Mouse (Mus musculus) midbrain, embryonic 12.5 days (tissue): ENCODE measurements at regions not wholly inside any gene's neighbourhood (a gene's known extent, or its start where the extent isn't known, plus 50 kb on each side); places are given as distances from the start of the nearest gene placed in this dataset.
"Not testable (repeated sequence)": the region's sequence is repeated elsewhere in the genome, so short reads cannot be mapped to it uniquely, and the experiment has no call there.

ENCODE experiments used
- ATAC-seq: fragments of 200-750 bp; cut with Nextera tagmentation; 2 replicates; pipeline ENCODE4 v1.8.0; 2017; ENCODE audit warnings: low read depth, moderate TSS enrichment, moderate library complexity; ENCODE audit not compliant: low FRiP score
- H3K27ac ChIP-seq: fragments of 300-500 bp; sonication (generic); replicated peaks from 2 replicates; pipeline ENCODE4 v1.5.1; 2016; ENCODE audit warnings: mild to moderate bottlenecking
- H3K27me3 ChIP-seq: fragments of 300-500 bp; sonication (generic); 2 replicates; pipeline ENCODE4 v1.6.1; 2016; ENCODE audit warnings: mild to moderate bottlenecking
- H3K36me3 ChIP-seq: fragments of 300-500 bp; sonication (generic); 2 replicates; pipeline ENCODE4 v1.6.1; 2016
- H3K4me1 ChIP-seq: fragments of 300-500 bp; sonication (generic); 2 replicates; pipeline ENCODE4 v1.6.1; 2016
- H3K4me2 ChIP-seq: fragments of 300-500 bp; sonication (generic); replicated peaks from 2 replicates; pipeline ENCODE4 v1.6.1; 2016; ENCODE audit warnings: mild to moderate bottlenecking, moderate library complexity
- H3K4me3 ChIP-seq: fragments of 300-500 bp; sonication (generic); 2 replicates; pipeline ENCODE4 v1.5.1; 2016; ENCODE audit warnings: mild to moderate bottlenecking
- H3K9ac ChIP-seq: fragments of 300-500 bp; sonication (generic); replicated peaks from 2 replicates; pipeline ENCODE4 v1.6.1; 2016; ENCODE audit warnings: mild to moderate bottlenecking, moderate library complexity
- H3K9me3 ChIP-seq: fragments of 300-500 bp; sonication (generic); 2 replicates; pipeline ENCODE4 v1.6.1; 2016; ENCODE audit warnings: mild to moderate bottlenecking
- WGBS: fragments of 180-500 bp; shearing (Covaris S2); methylation state at CpG from one replicate; pipeline ENCODE4 v1.1.7; 2016; 5-methylcytosine and 5-hydroxymethylcytosine counted together

GRCm38 (mm10) chr3:50639907-50640323, 196.5 kb upstream of the Slc7a11 start:
- H3K9me3 ChIP-seq: no peaks in the 10 kb centered on the region
- no peak overlapping the region for H3K4me2 ChIP-seq
- no peak overlapping the region for H3K4me3 ChIP-seq
- peak; percentile 81 for ATAC-seq
- H3K27ac ChIP-seq: no peak overlapping the region
- H3K9ac ChIP-seq: no peak overlapping the region
- peaks cover 7% of the 10 kb centered on the region; the same call in 1 of the 2 replicates for H3K27me3 ChIP-seq
- WGBS: 56% methylated on average over 12 of the region's 12 CpGs
- H3K4me1 ChIP-seq: peaks cover 9% of the 10 kb centered on the region; the same call in 1 of the 2 replicates
- no peaks in the 10 kb centered on the region for H3K36me3 ChIP-seq

GRCm38 (mm10) chr3:50634457-50635075, 191.2 kb upstream of the Slc7a11 start:
- ATAC-seq: no peak
- Histone ChIP-seq H3K27ac (no peak overlapping the region), H3K9me3 (0 out of 2 replicates have a peak, but pooled peaks cover 5% of the 10 kb centered on the region), H3K27me3 (peaks cover 5% of the 10 kb centered on the region; the same call in 1 of the 2 replicates), H3K4me2 (no peak overlapping the region), H3K9ac (no peak overlapping the region), H3K4me1 (peaks cover 9% of the 10 kb centered on the region; the same call in 1 of the 2 replicates), H3K36me3 (no peaks in the 10 kb centered on the region), H3K4me3 (no peak overlapping the region)
- WGBS: 73% methylated on average over 7 of the region's 7 CpGs

GRCm38 (mm10) chr3:50631286-50631685, 187.9 kb upstream of the Slc7a11 start:
- H3K27me3 ChIP-seq: no peaks in the 10 kb centered on the region
- no peak for ATAC-seq
- H3K4me2 ChIP-seq: no peak overlapping the region
- 0 out of 2 replicates have a peak, but pooled peaks cover 5% of the 10 kb centered on the region for H3K9me3 ChIP-seq
- no peak overlapping the region for H3K27ac ChIP-seq
- no peaks in the 10 kb centered on the region for H3K36me3 ChIP-seq
- H3K4me1 ChIP-seq: peaks cover 5% of the 10 kb centered on the region; the same call in 1 of the 2 replicates
- H3K4me3 ChIP-seq: no peak overlapping the region
- no peak overlapping the region for H3K9ac ChIP-seq

- Histone ChIP-seq H3K9ac (no peak overlapping the region), H3K27ac (no peak overlapping the region), H3K4me3 (no peak overlapping the region), H3K4me2 (no peak overlapping the region), H3K36me3 (no peaks in the 10 kb centered on the region), H3K27me3 (no peaks in the 10 kb centered on the region), H3K4me1 (no peaks in the 10 kb centered on the region), H3K9me3 (0 out of 2 replicates have a peak, but pooled peaks cover 5% of the 10 kb centered on the region)
- 92% methylated on average over 9 of the region's 9 CpGs for WGBS
- ATAC-seq: no peak
Observed at GRCm38 (mm10) chr3:50628092-50628696, 184.8 kb upstream of the Slc7a11 start.

- not testable (repeated sequence) for H3K9me3 ChIP-seq, H3K4me1 ChIP-seq, H3K9ac ChIP-seq, H3K27me3 ChIP-seq, ATAC-seq, H3K4me3 ChIP-seq, H3K27ac ChIP-seq, H3K36me3 ChIP-seq, H3K4me2 ChIP-seq
- 69% methylated on average over 3 of the region's 3 CpGs for WGBS
Observed at GRCm38 (mm10) chr3:50621176-50621575, 177.8 kb upstream of the Slc7a11 start.

- no peaks in the 10 kb centered on the region for H3K36me3 ChIP-seq
- no peaks in the 10 kb centered on the region for H3K9me3 ChIP-seq
- H3K4me2 ChIP-seq: no peak overlapping the region
- no peak for ATAC-seq
- no peaks in the 10 kb centered on the region for H3K4me1 ChIP-seq
- H3K4me3 ChIP-seq: no peak overlapping the region
- no peak overlapping the region for H3K9ac ChIP-seq
- 90% methylated on average over 6 of the region's 6 CpGs for WGBS
- H3K27ac ChIP-seq: no peak overlapping the region
- H3K27me3 ChIP-seq: no peaks in the 10 kb centered on the region
Observed at GRCm38 (mm10) chr3:50619061-50619460, 175.6 kb upstream of the Slc7a11 start.

GRCm38 (mm10) chr3:50615384-50616285, 172.2 kb upstream of the Slc7a11 start:
- Histone ChIP-seq H3K9me3 (no peaks in the 10 kb centered on the region), H3K36me3 (no peaks in the 10 kb centered on the region), H3K4me1 (no peaks in the 10 kb centered on the region), H3K4me3 (no peak overlapping the region), H3K9ac (no peak overlapping the region), H3K27me3 (no peaks in the 10 kb centered on the region), H3K4me2 (no peak overlapping the region), H3K27ac (no peak overlapping the region)
- 90% methylated on average over 8 of the region's 8 CpGs for WGBS
- ATAC-seq: no peak

- H3K27me3 ChIP-seq: peaks cover 3% of the 10 kb centered on the region; the same call in 1 of the 2 replicates
- no peaks in the 10 kb centered on the region for H3K9me3 ChIP-seq
- no peak overlapping the region for H3K4me2 ChIP-seq
- no peak overlapping the region for H3K4me3 ChIP-seq
- ATAC-seq: no peak
- H3K27ac ChIP-seq: no peak overlapping the region
- H3K36me3 ChIP-seq: no peaks in the 10 kb centered on the region
- 87% methylated on average over 2 of the region's 2 CpGs for WGBS
- H3K4me1 ChIP-seq: peaks cover 5% of the 10 kb centered on the region; the same call in 1 of the 2 replicates
- no peak overlapping the region for H3K9ac ChIP-seq
Observed at GRCm38 (mm10) chr3:50613011-50613410, 169.6 kb upstream of the Slc7a11 start.

GRCm38 (mm10) chr3:50609341-50610012, 166.1 kb upstream of the Slc7a11 start:
- no peak for ATAC-seq
- Histone ChIP-seq H3K36me3 (no peaks in the 10 kb centered on the region), H3K27ac (no peak overlapping the region), H3K4me2 (no peak overlapping the region), H3K4me3 (no peak overlapping the region), H3K27me3 (peaks cover 3% of the 10 kb centered on the region; the same call in 1 of the 2 replicates), H3K9ac (no peak overlapping the region), H3K4me1 (peaks cover 5% of the 10 kb centered on the region), H3K9me3 (no peaks in the 10 kb centered on the region)
- WGBS: 66% methylated on average over 11 of the region's 11 CpGs

- Histone ChIP-seq H3K27me3 (peaks cover 3% of the 10 kb centered on the region; the same call in 1 of the 2 replicates), H3K4me2 (no peak overlapping the region), H3K4me3 (no peak overlapping the region), H3K27ac (no peak overlapping the region), H3K4me1 (peaks cover 5% of the 10 kb centered on the region), H3K36me3 (no peaks in the 10 kb centered on the region), H3K9me3 (no peaks in the 10 kb centered on the region), H3K9ac (no peak overlapping the region)
- no peak for ATAC-seq
- WGBS: 52% methylated on average over 7 of the region's 7 CpGs
Observed at GRCm38 (mm10) chr3:50607736-50608135, 164.3 kb upstream of the Slc7a11 start.

GRCm38 (mm10) chr3:50606986-50607385, 163.6 kb upstream of the Slc7a11 start:
- H3K4me2 ChIP-seq: no peak overlapping the region
- WGBS: 3% methylated on average over 1 of the region's 1 CpGs
- no peaks in the 10 kb centered on the region for H3K9me3 ChIP-seq
- no peak for ATAC-seq
- H3K4me3 ChIP-seq: no peak overlapping the region
- H3K36me3 ChIP-seq: no peaks in the 10 kb centered on the region
- peaks cover 5% of the 10 kb centered on the region for H3K4me1 ChIP-seq
- H3K27me3 ChIP-seq: peaks cover 3% of the 10 kb centered on the region; the same call in 1 of the 2 replicates
- no peak overlapping the region for H3K9ac ChIP-seq
- H3K27ac ChIP-seq: no peak overlapping the region
